Mouse (Mus musculus): ENCODE data around the gene Ano6.

GRCm38 (mm10) chr15:95977939-95978252, 187.3 kb downstream of the Ano6 start:
- TF ChIP-seq CTCF (IDR thresholded peaks at IDR 0.05): no peak
- no peak for TF ChIP-seq EP300 (IDR thresholded peaks at IDR 0.05)
